Mouse (Mus musculus): ENCODE measurements around the gene Tcf7. TPM values are rescaled to one million over a fixed set of nuclear protein-coding genes. Genes with fewer than 3 reads are reported as not detected.

Tcf7 gene
- total RNA-seq (2015; ENCODE audit: low replicate concordance), result 1.7 and 1.9 TPM in 2 replicates
- 0.28 and 0.68 TPM in 2 replicates for total RNA-seq (2017; ENCODE audit: low replicate concordance)

DNA sequence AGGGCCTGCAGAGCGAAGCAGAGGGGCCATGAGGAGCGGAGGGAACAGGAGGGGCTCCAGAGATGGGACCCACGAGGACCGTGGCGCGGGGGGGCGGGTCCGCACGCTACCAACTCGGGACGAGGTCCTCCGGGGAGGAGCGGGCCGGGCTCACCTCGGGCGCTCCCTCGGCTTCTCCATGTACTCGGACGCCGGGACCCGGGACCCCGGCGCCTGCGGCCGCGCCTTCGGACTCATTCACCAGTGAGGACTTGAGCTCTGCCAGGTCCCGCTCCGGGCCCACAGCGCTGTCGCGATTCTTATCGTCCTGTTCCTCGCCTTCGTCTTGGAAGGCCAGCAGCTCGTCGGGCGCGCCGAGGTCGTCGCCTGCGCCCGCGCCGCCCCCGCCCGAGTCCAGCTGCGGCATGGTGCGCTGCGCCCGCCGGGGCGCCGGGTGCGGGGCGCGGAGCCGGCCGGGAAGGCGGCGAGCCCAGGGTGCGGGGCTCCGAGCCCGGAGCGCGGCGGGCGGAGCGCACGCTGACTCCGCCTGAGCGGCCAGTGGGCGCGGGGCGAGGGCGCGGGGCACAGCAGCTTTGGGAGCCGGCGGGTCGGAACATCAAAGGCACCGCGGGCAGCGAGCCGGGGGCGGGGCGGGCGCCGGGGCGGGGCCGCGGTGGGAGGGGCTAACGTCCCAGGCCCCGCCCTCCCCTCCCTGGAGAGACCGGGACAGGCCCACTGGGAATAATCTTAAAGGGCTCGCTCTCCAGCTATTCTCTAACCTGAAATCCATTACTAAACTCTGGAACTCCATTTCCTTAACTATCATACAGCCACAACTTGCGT lies at the start of gene Tcf7:
TSS of gene Tcf7 (minus strand) at position 241 of the 822 bp plus-strand sequence.
- no peak for ATAC-seq (replicated peaks; ENCODE audit: low FRiP score, poor library complexity, severe bottlenecking)

DNA sequence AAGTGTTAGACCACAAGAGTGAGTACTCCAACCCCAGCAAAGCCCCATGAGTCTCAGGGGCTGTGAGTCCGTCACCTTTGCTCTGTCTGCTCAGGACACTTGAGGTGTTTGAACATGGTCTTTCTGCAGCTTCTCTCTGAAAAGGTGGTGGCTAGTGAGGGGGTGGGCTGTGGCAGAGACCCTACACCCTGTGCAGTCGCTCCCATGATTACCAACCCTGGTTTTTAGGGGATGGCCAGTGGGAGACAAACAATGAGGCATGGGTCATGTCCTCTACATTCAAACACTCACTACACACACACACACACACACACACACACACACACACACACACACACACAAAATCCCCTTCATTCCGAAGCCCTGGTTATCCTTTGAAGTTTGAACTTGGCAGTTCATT lies 44.5 kb upstream of the Tcf7 start:
- no peak for ATAC-seq (replicated peaks; ENCODE audit: low FRiP score, poor library complexity, severe bottlenecking)

GRCm38 (mm10) chr11:52324442-52325367 lies 41.9 kb upstream of the Tcf7 start:
- no peak for ATAC-seq (replicated peaks; ENCODE audit: low FRiP score, poor library complexity, severe bottlenecking)

- ATAC-seq (replicated peaks; ENCODE audit: low FRiP score, poor library complexity, severe bottlenecking), result no peak
Measured at GRCm38 (mm10) chr11:52321540-52321939, 38.7 kb upstream of the Tcf7 start.

DNA sequence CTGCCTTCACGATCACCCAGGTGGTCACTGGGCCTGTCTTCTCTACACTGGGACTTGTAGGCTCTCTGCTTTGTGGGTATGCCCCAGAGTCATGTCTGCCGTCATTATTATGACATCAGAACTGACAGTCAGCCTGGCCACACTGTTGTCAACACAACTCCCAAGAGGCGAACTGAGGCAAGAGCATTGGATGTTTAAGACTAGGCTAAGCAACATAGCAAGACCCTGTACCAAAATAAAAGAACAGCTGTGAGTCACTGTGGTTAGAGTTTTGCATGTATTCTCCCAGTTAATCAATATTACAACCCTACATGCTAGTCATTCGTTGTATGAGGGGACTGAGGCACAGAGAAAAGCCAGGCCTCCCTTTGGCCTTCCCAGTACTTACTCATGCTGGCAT lies 37.7 kb upstream of the Tcf7 start:
- no peak for ATAC-seq (replicated peaks; ENCODE audit: low FRiP score, poor library complexity, severe bottlenecking)

DNA sequence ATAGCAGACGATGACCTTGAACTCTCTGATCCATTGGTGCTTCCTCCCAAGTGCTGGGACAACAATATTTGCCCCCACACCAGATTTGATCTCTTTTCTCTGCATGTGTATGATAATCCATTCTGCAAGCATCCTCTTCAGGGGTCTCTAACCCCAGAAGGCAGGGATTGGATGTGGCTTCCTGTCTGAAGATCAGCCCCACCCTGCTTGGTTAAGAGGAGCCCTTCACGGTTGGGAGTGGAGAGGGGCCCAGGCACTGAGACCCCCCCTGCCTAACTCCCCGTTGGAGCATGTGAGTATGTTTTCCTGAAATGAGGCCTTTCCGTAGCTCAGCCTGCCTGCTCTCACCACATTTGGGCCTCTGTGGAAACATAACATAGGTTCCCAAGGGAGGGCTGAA lies 36.9 kb upstream of the Tcf7 start:
- no peak for ATAC-seq (replicated peaks; ENCODE audit: low FRiP score, poor library complexity, severe bottlenecking)

DNA sequence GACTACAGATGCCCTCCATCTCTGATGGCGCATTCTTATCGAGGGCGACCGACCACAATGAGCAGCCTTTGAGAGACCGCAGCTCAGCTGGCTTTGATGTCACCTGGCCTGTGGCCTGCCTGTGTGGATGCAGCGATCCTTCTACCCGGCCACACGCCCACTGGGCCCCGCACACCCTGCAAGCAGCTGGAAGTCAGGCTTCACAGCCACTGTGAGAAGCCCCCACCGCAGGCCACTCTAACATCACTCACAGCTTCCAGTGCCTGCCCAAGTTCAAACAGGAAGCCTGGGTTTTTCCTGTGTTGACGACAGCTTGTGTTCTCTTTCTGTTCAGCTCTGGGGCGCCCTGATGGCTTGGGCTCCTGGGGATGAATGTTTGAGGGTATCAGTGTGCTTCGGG lies 35.6 kb upstream of the Tcf7 start:
- ATAC-seq (replicated peaks; ENCODE audit: low FRiP score, poor library complexity, severe bottlenecking), result no peak

- ATAC-seq (replicated peaks; ENCODE audit: low FRiP score, poor library complexity, severe bottlenecking), result no peak
Measured at GRCm38 (mm10) chr11:52314102-52314793, 31.4 kb upstream of the Tcf7 start.

DNA sequence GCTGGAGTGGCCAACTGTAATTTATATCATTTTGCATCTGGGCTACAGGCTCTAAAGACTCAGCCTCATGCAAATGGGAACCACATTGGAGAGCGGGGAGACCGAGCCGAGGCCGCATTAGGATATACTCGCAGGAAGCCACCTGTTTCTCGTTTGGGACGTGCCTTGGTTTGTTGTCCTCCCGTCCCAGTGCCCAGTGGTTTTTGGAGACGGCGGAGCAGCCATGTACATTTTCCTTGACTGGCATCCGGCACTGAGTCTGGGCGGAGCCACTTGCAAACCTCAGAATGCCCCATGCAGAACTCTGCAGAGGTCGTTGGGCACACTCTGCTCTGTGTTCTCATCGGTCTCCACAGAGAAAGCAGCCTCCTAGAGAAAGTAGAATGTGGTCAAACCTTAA lies 27.9 kb upstream of the Tcf7 start:
- no peak for ATAC-seq (replicated peaks; ENCODE audit: low FRiP score, poor library complexity, severe bottlenecking)

- ATAC-seq (replicated peaks; ENCODE audit: low FRiP score, poor library complexity, severe bottlenecking), result no peak
Measured at GRCm38 (mm10) chr11:52309487-52309886, 26.7 kb upstream of the Tcf7 start.

DNA sequence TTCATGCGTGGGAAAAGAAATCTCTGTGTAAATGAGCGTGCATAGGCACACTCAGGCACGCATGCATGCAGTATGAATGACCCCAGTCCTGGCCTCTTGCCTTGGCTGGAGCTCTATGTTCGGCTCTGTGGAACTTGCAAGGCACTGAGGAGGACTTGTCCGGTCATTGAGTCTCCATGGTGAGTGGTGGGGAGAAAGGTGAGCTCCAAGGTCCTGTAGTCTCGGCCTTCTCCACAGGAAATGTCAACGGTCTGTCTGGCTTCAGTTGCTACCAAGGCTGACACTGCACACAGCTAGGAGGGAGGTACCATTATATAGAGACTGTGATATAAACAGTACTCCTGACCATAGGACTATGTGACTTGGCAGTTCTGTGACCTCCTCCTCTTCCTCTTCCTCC lies 23.6 kb upstream of the Tcf7 start:
- no peak for ATAC-seq (replicated peaks; ENCODE audit: low FRiP score, poor library complexity, severe bottlenecking)

DNA sequence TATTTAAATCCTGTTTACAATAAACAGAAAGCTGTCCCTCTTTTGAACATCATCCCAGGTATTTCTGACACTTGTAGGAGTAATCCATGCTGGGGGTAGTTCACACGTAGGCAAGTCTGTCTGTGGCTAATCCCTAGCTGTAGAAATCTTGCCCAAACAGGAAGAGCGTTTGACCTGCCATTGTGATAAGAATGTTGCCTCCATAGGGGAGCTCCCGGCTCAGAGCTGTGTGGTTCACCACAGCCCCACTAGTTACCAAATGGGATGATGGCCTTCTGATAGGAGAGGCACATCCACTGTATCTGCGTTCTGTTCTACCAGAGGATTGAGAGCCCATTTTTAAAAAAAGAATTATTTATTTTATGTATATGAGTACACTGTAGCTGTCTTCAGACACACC lies 22.5 kb upstream of the Tcf7 start:
- ATAC-seq (replicated peaks; ENCODE audit: low FRiP score, poor library complexity, severe bottlenecking), result no peak

GRCm38 (mm10) chr11:52302668-52303067 lies 19.9 kb upstream of the Tcf7 start:
- ATAC-seq (replicated peaks; ENCODE audit: low FRiP score, poor library complexity, severe bottlenecking), result no peak

DNA sequence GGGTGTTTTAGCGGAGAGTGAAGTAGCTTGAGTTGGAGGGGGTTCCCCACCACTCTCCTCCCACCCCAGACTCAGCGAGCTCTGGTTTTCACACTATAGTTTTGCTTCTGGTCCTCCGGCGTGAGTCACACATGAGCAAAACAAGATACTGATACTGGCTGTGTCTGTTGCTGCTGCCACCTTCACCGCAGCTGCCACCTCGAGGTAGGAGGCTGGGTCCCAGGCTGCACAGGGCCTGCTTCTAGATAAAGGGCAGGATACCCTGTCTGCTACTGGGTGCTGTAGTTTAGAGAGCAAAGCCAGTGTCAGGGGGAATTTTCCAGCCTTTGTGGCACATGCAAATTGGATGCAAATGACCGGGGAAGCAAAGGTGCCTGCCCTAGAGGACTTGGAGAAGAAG lies 16.9 kb upstream of the Tcf7 start:
- no peak for ATAC-seq (replicated peaks; ENCODE audit: low FRiP score, poor library complexity, severe bottlenecking)

- no peak for ATAC-seq (replicated peaks; ENCODE audit: low FRiP score, poor library complexity, severe bottlenecking)
Measured at GRCm38 (mm10) chr11:52298955-52299354, 16.1 kb upstream of the Tcf7 start.

DNA sequence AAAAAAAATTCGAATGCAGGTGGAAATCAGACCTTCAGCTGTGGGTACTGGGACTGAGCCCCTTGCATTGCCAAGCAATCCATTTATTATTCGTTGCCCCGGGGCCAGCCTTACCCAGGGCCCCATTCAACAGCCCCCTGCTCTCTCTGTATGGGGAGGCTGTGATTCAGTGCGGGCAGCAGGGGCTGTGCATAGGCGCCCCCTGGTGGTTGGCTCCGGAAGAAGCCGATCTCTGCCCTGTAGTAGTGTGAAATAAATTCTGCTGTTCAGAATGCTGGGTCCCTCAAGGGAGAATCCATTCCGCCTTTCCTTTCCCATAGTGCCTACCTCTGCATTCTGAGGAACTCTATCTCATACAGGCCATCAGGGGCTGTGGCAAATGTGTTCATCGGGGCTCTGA lies 14.5 kb upstream of the Tcf7 start:
- ATAC-seq (replicated peaks; ENCODE audit: low FRiP score, poor library complexity, severe bottlenecking), result peak; percentile 84

DNA sequence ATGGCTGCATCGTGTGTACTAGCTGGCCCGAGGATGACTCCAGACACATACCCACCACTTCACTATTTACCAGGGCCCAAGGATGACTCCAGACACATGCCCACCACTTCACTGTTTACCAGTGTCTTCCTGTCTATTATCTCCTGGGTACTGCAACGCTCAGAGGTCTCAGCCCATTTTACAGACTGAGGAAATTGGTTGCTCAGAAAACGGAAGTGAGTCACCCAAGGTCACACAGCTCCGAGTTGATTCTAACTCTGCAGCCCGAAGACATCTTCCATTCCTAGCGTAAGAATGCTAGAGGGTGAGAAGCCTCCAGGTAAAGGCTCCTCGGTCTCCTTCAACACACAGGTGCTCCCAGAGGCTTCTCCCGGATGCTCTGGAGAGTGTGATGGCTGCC lies 11.3 kb upstream of the Tcf7 start:
- no peak for ATAC-seq (replicated peaks; ENCODE audit: low FRiP score, poor library complexity, severe bottlenecking)

GRCm38 (mm10) chr11:52292894-52293293 lies 10.1 kb upstream of the Tcf7 start:
- ATAC-seq (replicated peaks; ENCODE audit: low FRiP score, poor library complexity, severe bottlenecking), result no peak

- no peak for ATAC-seq (replicated peaks; ENCODE audit: low FRiP score, poor library complexity, severe bottlenecking)
Measured at GRCm38 (mm10) chr11:52292346-52292745, 9.5 kb upstream of the Tcf7 start.

DNA sequence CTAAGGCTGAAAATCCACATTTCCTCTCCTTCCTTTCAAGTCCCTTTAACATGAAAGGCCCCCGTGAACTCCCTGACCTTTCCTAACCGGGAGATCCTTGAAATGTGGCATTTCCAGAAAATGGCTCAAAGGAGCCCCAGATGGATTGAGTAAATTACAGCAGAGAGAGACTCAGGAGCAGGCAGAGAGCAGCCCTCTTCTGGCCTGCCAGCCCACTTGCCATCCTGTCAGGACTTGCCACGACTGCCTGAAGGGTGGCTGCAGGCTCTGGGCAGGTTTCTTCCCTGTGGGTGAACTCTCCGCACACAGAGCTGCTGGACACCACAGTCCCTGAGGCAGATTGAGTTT lies 4.1 kb upstream of the Tcf7 start:
- no peak for ATAC-seq (replicated peaks; ENCODE audit: low FRiP score, poor library complexity, severe bottlenecking)
